Mouse (Mus musculus) heart, embryonic 12.5 days (tissue): Measurements from ENCODE around the gene Galnt14. TPM values are rescaled to one million over a fixed set of nuclear protein-coding genes. Genes with fewer than 3 reads are reported as not detected.

Experiments
- ATAC-seq: fragments of 200-750 bp; cut with Nextera tagmentation; 2 replicates; pipeline ENCODE4 v1.8.0; 2017; ENCODE audit warnings: moderate TSS enrichment, moderate library complexity; ENCODE audit not compliant: insufficient number of reproducible peaks, low FRiP score
- H3K27ac ChIP-seq: fragments of 300-500 bp; sonication (generic); 2 replicates; pipeline ENCODE4 v1.5.1; 2016; ENCODE audit warnings: mild to moderate bottlenecking, moderate library complexity; ENCODE audit not compliant: poor library complexity, severe bottlenecking
- H3K27me3 ChIP-seq: fragments of 300-500 bp; sonication (generic); replicated peaks from 2 replicates; pipeline ENCODE4 v1.6.1; 2016; ENCODE audit warnings: mild to moderate bottlenecking, moderate library complexity
- H3K36me3 ChIP-seq: fragments of 300-500 bp; sonication (generic); 2 replicates; pipeline ENCODE4 v1.6.1; 2016; ENCODE audit warnings: mild to moderate bottlenecking, moderate library complexity
- H3K4me1 ChIP-seq: fragments of 300-500 bp; sonication (generic); replicated peaks from 2 replicates; pipeline ENCODE4 v1.6.1; 2016; ENCODE audit warnings: mild to moderate bottlenecking
- H3K4me2 ChIP-seq: fragments of 300-500 bp; sonication (generic); 2 replicates; pipeline ENCODE4 v1.6.1; 2016; ENCODE audit warnings: mild to moderate bottlenecking, moderate library complexity
- H3K4me3 ChIP-seq: fragments of 300-500 bp; sonication (generic); 2 replicates; pipeline ENCODE4 v1.5.1; 2016; ENCODE audit warnings: mild to moderate bottlenecking
- H3K9ac ChIP-seq: fragments of 300-500 bp; sonication (generic); 2 replicates; pipeline ENCODE4 v1.6.1; 2016; ENCODE audit warnings: mild to moderate bottlenecking, moderate library complexity
- H3K9me3 ChIP-seq: fragments of 300-500 bp; sonication (generic); replicated peaks from 2 replicates; pipeline ENCODE4 v1.6.1; 2016; ENCODE audit warnings: mild to moderate bottlenecking, moderate library complexity
- WGBS: fragments of 180-500 bp; shearing (Covaris S2); methylation state at CpG from one replicate; pipeline ENCODE4 v1.1.7; 2016; 5-methylcytosine and 5-hydroxymethylcytosine counted together
- polyA plus RNA-seq: library from polyadenylated mRNA; unstranded; fragments of >200 nt; fragmentation: Nextera tagmentation; extraction: Ambion mirVana; gene quantifications from 2 replicates; pipeline ENCODE4 v1.2.1, GENCODE M21; 2016

The Galnt14 gene
- polyA plus RNA-seq, 1 experiment from 2014 or later, result 0.82 TPM

DNA sequence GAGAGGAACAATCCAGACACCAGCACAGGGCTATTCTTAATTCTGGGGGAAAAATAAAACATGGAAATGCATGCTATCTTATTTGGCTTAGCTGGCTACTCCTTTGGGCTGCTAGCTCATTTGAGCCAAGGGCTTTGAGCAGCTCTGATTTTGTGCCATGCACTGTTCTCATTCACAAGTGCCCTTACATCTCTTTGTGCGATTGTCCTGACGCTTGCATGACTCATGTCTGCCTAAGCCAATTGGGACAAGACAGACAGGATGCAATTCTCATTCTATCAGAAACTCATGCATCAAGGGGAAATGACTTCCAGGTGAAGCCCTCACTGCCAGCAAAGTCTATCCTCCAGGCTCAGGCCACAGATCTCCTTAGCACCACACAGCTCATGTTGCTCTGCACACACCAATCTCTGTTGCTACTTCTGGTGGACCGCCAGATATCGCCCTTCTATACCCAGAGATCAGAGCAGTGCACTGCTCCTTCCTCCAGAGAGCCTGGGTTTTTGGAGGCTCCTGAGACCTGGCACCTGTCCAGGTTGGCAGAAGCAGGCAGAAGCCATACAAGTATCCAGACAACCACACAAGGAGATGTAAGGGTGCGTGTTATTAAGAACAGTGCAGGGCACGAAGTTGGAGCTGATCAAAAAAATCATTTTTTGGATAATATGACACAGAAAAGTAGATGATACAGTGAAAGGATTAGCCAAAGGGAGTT lies 51.4 kb downstream of the Galnt14 start:
- Histone ChIP-seq H3K36me3 (no peaks in the 10 kb centered on the region), H3K4me2 (no peak overlapping the region), H3K9me3 (no peaks in the 10 kb centered on the region), H3K4me1 (no peaks in the 10 kb centered on the region; the same call in none of the 2 replicates), H3K27ac (no peak overlapping the region), H3K9ac (no peak overlapping the region), H3K4me3 (no peak overlapping the region), H3K27me3 (no peaks in the 10 kb centered on the region)
- 0 out of 2 replicates have a peak, but pooled peaks have one; percentile 15 for ATAC-seq
- WGBS, result 74% methylated on average over 6 of the region's 6 CpGs

DNA sequence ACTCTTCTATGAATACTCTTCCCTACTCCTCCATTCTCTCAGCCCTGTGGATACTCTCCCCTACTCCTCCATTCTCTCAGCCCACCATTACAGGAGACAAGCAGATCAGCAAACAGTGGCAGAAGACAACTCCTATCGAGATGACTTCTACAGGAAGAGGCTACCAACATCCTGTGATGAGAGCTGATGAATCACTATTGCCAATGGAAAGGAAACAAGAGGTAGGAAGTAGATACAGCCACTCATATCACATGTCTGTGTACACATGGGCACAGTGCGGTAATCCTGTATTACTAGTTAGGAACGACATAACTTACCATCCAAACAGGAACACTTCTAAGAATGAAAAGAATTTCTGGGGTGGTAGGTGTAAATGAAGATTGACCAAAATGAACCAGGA lies 53.9 kb downstream of the Galnt14 start:
- no peak overlapping the region for H3K27ac ChIP-seq
- no peak overlapping the region for H3K4me2 ChIP-seq
- no peaks in the 10 kb centered on the region for H3K36me3 ChIP-seq
- WGBS, result 65% methylated on average over 3 of the region's 3 CpGs
- no peaks in the 10 kb centered on the region for H3K9me3 ChIP-seq
- no peaks in the 10 kb centered on the region for H3K27me3 ChIP-seq
- no peak overlapping the region for H3K9ac ChIP-seq
- no peak for ATAC-seq
- H3K4me3 ChIP-seq, result no peak overlapping the region
- peaks cover 6% of the 10 kb centered on the region for H3K4me1 ChIP-seq

DNA sequence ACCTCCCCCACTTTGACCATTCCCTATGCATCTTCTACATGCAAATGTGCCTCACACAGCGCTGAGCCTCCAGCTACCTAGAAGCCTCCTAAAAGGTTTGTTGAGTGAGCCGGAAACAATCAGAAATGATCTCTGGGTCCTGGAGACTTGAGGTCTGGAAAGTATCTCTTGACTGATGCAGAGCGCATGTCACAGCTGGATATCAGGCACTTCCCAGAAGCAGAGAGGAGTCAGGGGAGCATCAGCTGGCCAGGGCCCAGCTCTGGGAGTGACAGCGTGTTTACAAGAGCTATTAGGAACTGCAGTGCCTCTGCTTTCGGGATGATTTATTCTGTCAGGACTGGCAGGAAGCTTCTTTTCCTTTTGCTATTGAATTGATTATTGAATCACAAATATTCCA lies 56.0 kb downstream of the Galnt14 start:
- H3K4me1 ChIP-seq, result peaks cover 6% of the 10 kb centered on the region
- no peaks in the 10 kb centered on the region for H3K9me3 ChIP-seq
- H3K27ac ChIP-seq, result no peak overlapping the region
- 24% methylated on average over 5 of the region's 5 CpGs for WGBS
- no peak overlapping the region for H3K4me3 ChIP-seq
- no peak overlapping the region for H3K4me2 ChIP-seq
- no peak for ATAC-seq
- H3K27me3 ChIP-seq, result no peaks in the 10 kb centered on the region
- H3K9ac ChIP-seq, result no peak overlapping the region
- H3K36me3 ChIP-seq, result no peaks in the 10 kb centered on the region

DNA sequence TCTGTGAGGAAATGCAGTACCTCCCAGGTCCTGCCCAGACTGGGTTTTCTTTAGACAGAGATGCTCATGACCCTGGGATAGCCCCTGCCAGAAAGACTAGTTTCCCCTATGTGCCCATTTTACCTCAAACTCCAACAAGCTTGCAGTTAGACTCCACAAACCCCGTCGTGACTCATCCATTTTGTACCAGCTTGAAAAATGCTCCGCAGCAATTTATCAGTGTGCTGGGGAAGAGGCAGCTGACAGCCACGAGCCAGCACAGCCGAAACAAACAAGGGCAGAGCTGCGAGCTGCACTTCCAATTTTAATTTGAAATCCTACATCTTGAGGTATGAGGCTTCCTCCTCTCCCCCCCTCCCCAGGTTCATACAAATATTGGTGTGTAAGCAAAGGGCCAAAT lies 60.9 kb downstream of the Galnt14 start:
- H3K4me1 ChIP-seq, result peaks cover 6% of the 10 kb centered on the region
- H3K4me3 ChIP-seq, result no peak overlapping the region
- H3K27me3 ChIP-seq, result 0 out of 2 replicates have a peak, but pooled peaks cover 2% of the 10 kb centered on the region
- H3K9me3 ChIP-seq, result no peaks in the 10 kb centered on the region
- WGBS, result 47% methylated on average over 6 of the region's 6 CpGs
- no peaks in the 10 kb centered on the region for H3K36me3 ChIP-seq
- no peak overlapping the region for H3K4me2 ChIP-seq
- no peak for ATAC-seq
- no peak overlapping the region for H3K9ac ChIP-seq
- H3K27ac ChIP-seq, result no peak overlapping the region

DNA sequence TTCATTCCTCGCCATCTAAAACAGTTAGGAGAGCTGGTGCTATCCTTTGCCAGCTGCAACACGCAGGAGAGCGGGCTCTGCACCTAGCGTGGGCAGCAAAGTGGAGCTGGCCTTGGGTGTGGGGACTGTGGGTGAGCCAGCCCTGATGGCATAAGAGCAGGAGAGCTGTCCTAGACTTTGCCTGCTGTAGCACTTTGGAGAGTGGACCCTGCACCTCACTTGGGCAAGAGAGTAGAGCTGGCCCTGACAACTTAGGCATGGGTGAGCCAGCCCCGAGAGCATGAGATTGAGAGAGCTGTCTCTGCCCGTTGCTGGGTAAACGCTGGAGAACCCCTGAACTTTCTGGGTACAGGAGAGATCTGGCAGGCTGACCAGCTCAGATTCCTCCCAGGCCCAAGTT lies 68.6 kb downstream of the Galnt14 start:
- H3K4me3 ChIP-seq, result no peak overlapping the region
- 0 out of 2 replicates have a peak, but pooled peaks cover 5% of the 10 kb centered on the region for H3K27me3 ChIP-seq
- H3K4me2 ChIP-seq, result no peak overlapping the region
- H3K9ac ChIP-seq, result no peak overlapping the region
- peaks cover 6% of the 10 kb centered on the region for H3K4me1 ChIP-seq
- H3K36me3 ChIP-seq, result no peaks in the 10 kb centered on the region
- H3K9me3 ChIP-seq, result no peaks in the 10 kb centered on the region
- 87% methylated on average over 7 of the region's 7 CpGs for WGBS
- no peak for ATAC-seq
- no peak overlapping the region for H3K27ac ChIP-seq

DNA sequence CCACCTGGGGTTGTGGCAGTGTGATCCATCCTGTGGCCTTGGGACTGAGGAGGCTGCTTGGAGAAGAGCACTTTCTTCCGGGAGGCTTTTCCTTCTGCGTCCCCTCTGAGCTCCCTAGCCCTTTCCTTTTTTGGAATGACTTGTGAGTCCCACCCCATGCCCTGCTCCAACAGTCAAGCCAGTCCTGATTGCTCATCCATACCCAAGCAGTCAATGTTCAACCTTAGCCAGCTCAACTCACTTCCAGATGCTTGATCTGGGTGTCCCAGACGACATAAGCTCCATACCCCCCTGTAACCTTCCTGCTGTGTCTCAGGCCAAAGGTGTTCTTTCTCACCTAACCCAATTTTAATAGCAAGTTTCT lies 70.2 kb downstream of the Galnt14 start:
- H3K27ac ChIP-seq, result no peak overlapping the region
- H3K4me2 ChIP-seq, result peak overlapping the region; percentile 11; the same call in 1 of the 2 replicates
- peaks cover 6% of the 10 kb centered on the region for H3K4me1 ChIP-seq
- no peak overlapping the region for H3K4me3 ChIP-seq
- H3K9me3 ChIP-seq, result no peaks in the 10 kb centered on the region
- no peak for ATAC-seq
- H3K27me3 ChIP-seq, result 0 out of 2 replicates have a peak, but pooled peaks cover 5% of the 10 kb centered on the region
- no peaks in the 10 kb centered on the region for H3K36me3 ChIP-seq
- WGBS, result 44% methylated on average over 3 of the region's 3 CpGs
- H3K9ac ChIP-seq, result no peak overlapping the region

DNA sequence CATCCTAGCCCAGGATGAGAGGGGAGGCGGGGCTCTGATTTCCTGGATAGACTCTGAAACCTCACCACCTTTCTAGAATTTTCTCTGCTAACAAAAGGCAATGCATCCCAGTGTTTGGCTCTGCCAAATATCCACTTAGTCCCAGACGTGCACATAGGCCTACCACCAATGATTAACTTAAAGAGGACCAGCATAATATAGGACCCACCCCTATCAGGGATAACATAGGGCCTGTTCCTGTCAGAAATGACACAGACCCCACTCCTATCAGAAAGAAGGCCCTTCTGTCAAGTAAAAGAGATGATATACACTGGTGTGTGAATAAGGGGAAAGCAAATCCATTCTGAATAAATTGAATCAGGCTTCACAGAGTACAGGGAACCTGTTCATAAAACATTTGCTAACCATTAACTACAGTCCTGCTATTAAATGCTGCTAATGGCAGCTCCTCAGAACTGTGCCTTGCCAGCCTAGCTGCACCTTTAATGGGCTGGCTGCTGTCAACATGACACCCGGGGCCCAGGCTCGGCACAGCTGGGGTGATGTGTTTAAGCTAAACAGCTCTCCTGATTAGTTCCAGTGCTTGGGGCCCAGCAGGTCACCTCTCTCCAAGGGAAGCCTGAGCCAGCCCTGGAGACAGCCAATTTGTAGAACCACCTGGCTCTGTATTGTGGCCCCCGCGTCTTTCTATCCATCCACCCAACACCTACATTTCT lies 70.7 kb downstream of the Galnt14 start:
- ATAC-seq, result no peak
- H3K4me3 ChIP-seq, result no peak overlapping the region
- WGBS, result 35% methylated on average over 6 of the region's 6 CpGs
- 0 out of 2 replicates have a peak, but pooled peaks cover 5% of the 10 kb centered on the region for H3K27me3 ChIP-seq
- H3K4me2 ChIP-seq, result peak overlapping the region; percentile 11; the same call in 1 of the 2 replicates
- no peak overlapping the region for H3K27ac ChIP-seq
- no peaks in the 10 kb centered on the region for H3K9me3 ChIP-seq
- H3K36me3 ChIP-seq, result no peaks in the 10 kb centered on the region
- H3K9ac ChIP-seq, result no peak overlapping the region
- H3K4me1 ChIP-seq, result peaks cover 6% of the 10 kb centered on the region

DNA sequence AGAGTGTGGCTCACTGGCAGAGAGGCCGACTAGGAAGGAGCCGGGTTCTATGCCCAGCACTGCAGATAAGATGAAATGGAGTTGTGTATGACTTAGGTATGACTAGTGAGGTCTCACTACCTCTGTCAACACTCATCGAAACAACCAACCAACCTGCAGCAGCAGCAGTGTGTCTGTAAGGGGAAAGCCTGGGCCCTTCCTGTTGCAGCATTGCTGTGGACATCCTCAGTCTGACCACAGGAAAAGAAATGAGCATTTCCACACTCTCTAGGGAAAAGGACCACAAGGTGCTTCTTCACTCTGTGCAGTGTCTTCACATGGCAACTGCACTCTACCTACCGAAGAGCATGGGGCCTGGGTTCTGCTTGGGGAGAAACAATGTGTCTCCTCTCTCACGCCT lies 73.3 kb downstream of the Galnt14 start:
- H3K27ac ChIP-seq, result no peak overlapping the region
- H3K36me3 ChIP-seq, result no peaks in the 10 kb centered on the region
- 81% methylated on average over 5 of the region's 5 CpGs for WGBS
- H3K9ac ChIP-seq, result no peak overlapping the region
- ATAC-seq, result no peak
- H3K27me3 ChIP-seq, result 0 out of 2 replicates have a peak, but pooled peaks cover 3% of the 10 kb centered on the region
- no peak overlapping the region for H3K4me2 ChIP-seq
- no peaks in the 10 kb centered on the region for H3K9me3 ChIP-seq
- peaks cover 6% of the 10 kb centered on the region for H3K4me1 ChIP-seq
- no peak overlapping the region for H3K4me3 ChIP-seq

DNA sequence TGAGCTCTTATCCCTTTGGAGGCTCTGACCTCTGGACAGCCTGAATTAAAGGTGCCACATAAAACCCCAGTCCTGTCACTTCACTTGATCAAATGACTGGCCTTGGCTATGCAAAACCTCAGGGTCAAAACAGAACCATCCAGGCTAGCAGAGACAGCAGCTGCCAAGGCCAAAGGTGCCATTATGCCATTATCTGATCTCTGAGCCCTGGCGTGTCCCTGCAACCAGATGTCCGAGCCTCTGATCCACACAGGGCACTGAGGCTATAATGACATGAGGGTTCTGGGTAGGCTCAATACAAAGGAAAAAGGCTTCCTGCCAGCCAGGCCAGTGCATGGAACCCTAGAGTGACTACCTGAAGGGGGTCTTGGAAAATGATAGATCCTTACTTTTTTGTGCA lies 75.4 kb downstream of the Galnt14 start:
- Histone ChIP-seq H3K9me3 (no peaks in the 10 kb centered on the region), H3K4me3 (no peak overlapping the region), H3K9ac (no peak overlapping the region), H3K27me3 (no peaks in the 10 kb centered on the region), H3K36me3 (no peaks in the 10 kb centered on the region), H3K27ac (no peak overlapping the region), H3K4me2 (no peak overlapping the region), H3K4me1 (peaks cover 8% of the 10 kb centered on the region)
- ATAC-seq, result no peak
- WGBS, result 65% methylated on average over 2 of the region's 2 CpGs

DNA sequence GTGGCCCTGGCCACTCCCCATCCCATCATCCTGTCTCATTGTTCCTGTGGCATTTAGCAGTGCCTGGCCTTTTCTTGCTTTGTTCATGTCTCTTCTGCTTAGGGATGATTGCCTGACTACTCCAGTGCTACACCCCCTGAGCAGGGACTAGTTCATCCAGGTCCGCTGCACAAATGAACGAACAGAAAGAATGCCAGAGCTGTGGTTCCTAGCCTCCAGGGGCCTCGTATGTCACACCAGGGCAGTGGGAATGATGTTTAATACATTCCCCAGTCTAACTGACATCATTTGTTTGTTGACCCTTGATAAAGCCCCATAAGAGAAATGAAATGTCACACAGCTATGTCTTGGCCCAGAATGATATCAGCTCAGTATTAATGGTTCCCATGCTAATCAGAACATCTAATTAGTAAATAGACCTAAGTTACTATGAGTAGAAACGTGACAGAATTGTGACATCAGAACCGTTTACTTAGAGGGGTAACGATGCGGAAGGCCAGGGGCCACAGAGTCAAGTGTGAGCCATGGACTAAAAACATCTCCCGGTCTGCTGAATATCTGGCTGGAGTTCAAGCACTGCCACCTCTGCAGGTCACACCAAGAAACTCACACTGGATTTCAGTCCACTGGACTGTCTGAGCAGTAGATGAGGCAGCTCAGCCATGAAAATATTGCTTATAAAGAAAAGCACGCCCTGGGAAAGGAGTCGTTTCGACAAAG lies 76.1 kb downstream of the Galnt14 start:
- Histone ChIP-seq H3K4me2 (no peak overlapping the region), H3K36me3 (no peaks in the 10 kb centered on the region), H3K27ac (no peak overlapping the region), H3K9ac (no peak overlapping the region), H3K9me3 (no peaks in the 10 kb centered on the region), H3K27me3 (no peaks in the 10 kb centered on the region), H3K4me3 (no peak overlapping the region), H3K4me1 (peaks cover 5% of the 10 kb centered on the region)
- no peak for ATAC-seq
- 73% methylated on average over 11 of the region's 11 CpGs for WGBS

DNA sequence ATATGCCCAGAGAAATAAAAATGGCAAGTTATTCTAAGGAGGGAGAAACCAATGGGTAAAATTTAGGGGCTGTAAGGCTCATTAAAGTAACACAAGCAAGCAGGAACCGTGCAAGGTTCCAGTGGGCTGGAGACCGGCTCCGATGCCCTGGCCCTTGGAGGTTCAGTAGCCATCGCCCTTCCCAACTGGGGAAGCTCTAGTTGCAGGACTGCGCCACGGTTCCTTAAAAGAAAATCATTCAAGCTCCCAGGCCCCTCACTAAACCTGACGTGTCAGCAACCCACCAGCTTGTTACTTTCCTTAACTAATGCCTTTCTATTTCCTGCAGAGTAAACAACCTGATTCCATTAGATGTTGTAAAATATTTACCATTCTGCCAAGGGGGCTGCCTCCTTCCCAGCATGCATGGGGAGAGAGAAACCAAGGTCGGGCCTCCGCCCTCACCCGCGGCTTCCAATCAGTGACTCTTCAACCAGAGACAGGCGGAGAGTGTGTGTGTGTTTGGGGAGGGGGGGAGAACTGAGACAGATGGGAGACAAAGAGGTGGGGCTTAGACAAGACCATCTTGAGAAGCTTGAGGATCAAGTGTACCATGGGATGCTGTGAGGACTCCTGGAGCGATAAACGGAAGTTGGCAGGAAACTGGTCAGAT lies 81.9 kb downstream of the Galnt14 start:
- Histone ChIP-seq H3K27me3 (no peaks in the 10 kb centered on the region), H3K4me3 (no peak overlapping the region), H3K4me2 (no peak overlapping the region), H3K27ac (no peak overlapping the region), H3K9me3 (no peaks in the 10 kb centered on the region), H3K9ac (no peak overlapping the region), H3K4me1 (peaks cover 5% of the 10 kb centered on the region), H3K36me3 (no peaks in the 10 kb centered on the region)
- WGBS, result 87% methylated on average over 14 of the region's 14 CpGs
- no peak for ATAC-seq
